20 mouse cellular contexts compared by ENCODE assay signal in genomic region chr5:66814674-66815073, GRCm38 (mm10).
DNase-seq lines count a peak whose midpoint lies in the region; ATAC-seq and TF ChIP-seq lines count a peak whose summit lies in the region.
"Had no signal": no experiment of that assay in that cellular context is flagged by ENCODE, and none has a peak within 500 bp of the region (broad histone marks: within the 10 kb centered on the region; RNA-seq: fewer than 3 reads in every experiment).

No protein-coding gene starts in this region.

- 62% methylated on average over 3 of the region's 3 CpGs for WGBS in forebrain, embryonic 12.5 days
- WGBS in forebrain, embryonic 10.5 days = 89% methylated on average over 3 of the region's 3 CpGs
- 40% methylated on average over 3 of the region's 3 CpGs for WGBS in forebrain, embryonic 14.5 days
- 41% methylated on average over 3 of the region's 3 CpGs for WGBS in forebrain, postnatal 0 days

- H3K9ac ChIP-seq in forebrain, embryonic 12.5 days = no peak overlapping the region
- H3K9ac ChIP-seq in forebrain, embryonic 14.5 days (ENCODE audit: low read length) = no peak overlapping the region
- no peak overlapping the region for H3K9ac ChIP-seq in forebrain, postnatal 0 days
- H3K9ac ChIP-seq: embryonic facial prominence, embryonic 12.5 days; forebrain, embryonic 15.5 days had no signal

- H3K27ac ChIP-seq in forebrain, embryonic 12.5 days = peak overlapping the region; percentile 25; the same call in 1 of the 2 replicates
- no peak overlapping the region for H3K27ac ChIP-seq in forebrain, embryonic 10.5 days
- no peak overlapping the region; the same call in 1 of the 2 replicates for H3K27ac ChIP-seq in forebrain, embryonic 14.5 days (ENCODE audit: low read depth, low read length)
- no peak overlapping the region for H3K27ac ChIP-seq in forebrain, postnatal 0 days (ENCODE audit: low read depth, low read length)
- H3K27ac ChIP-seq: embryonic facial prominence, embryonic 10.5 days; embryonic facial prominence, embryonic 12.5 days; forebrain, embryonic 15.5 days had no signal

- H3K9me3 ChIP-seq in forebrain, embryonic 12.5 days = no peaks in the 10 kb centered on the region
- no peaks in the 10 kb centered on the region for H3K9me3 ChIP-seq in forebrain, embryonic 10.5 days
- H3K9me3 ChIP-seq in forebrain, embryonic 14.5 days (replicated peaks; ENCODE audit: control insufficient read depth, low read length) = no peaks in the 10 kb centered on the region
- no peaks in the 10 kb centered on the region for H3K9me3 ChIP-seq in forebrain, postnatal 0 days (ENCODE audit: low read length)
- H3K9me3 ChIP-seq: embryonic facial prominence, embryonic 10.5 days; embryonic facial prominence, embryonic 12.5 days; forebrain, embryonic 15.5 days had no signal

- no peak for DNase-seq in forebrain, embryonic 10.5 days (ENCODE audit: extremely low spot score, low spot score)
- DNase-seq in forebrain, embryonic 14.5 days (ENCODE audit: low spot score) = peak; percentile 69
- DNase-seq in forebrain, postnatal 0 days = no peak
- no peak for DNase-seq in thymus, postnatal 25 days
- DNase-seq: adrenal gland, adult 2 months; adrenal gland, postnatal 10 days; adrenal gland, postnatal 25 days; B cell, adult 2 months; cerebellum, adult 11-12 months; cerebellum, adult 2 months; cerebellum, adult 9-10 months; cerebellum, postnatal 10 days; cerebellum, postnatal 25 days had no signal

- no peak for TF ChIP-seq CTCF in forebrain, postnatal 0 days (IDR thresholded peaks at IDR 0.05; ENCODE audit: low read depth)

- no peaks in the 10 kb centered on the region for H3K27me3 ChIP-seq in forebrain, embryonic 12.5 days
- no peaks in the 10 kb centered on the region for H3K27me3 ChIP-seq in forebrain, embryonic 10.5 days (ENCODE audit: poor library complexity, severe bottlenecking)
- H3K27me3 ChIP-seq in forebrain, embryonic 14.5 days (replicated peaks; ENCODE audit: control insufficient read depth, insufficient read depth, low read length) = no peaks in the 10 kb centered on the region
- H3K27me3 ChIP-seq in forebrain, postnatal 0 days (ENCODE audit: insufficient read depth, low read length) = no peaks in the 10 kb centered on the region
- H3K27me3 ChIP-seq: CH12.LX; embryonic facial prominence, embryonic 12.5 days; forebrain, embryonic 15.5 days had no signal

- ATAC-seq in forebrain, embryonic 12.5 days (ENCODE audit: low FRiP score) = peak; percentile 55; the same call in 1 of the 2 replicates
- ATAC-seq in forebrain, embryonic 14.5 days = peak; percentile 43; the same call in 1 of the 2 replicates
- ATAC-seq in forebrain, postnatal 0 days = no peak
- ATAC-seq: CD4-positive, CD25-positive, alpha-beta regulatory T cell, adult 4 months; forebrain, embryonic 15.5 days had no signal

- H3K36me3 ChIP-seq in forebrain, embryonic 12.5 days (replicated peaks) = no peaks in the 10 kb centered on the region
- H3K36me3 ChIP-seq in forebrain, embryonic 10.5 days (replicated peaks) = no peaks in the 10 kb centered on the region
- no peaks in the 10 kb centered on the region for H3K36me3 ChIP-seq in forebrain, embryonic 14.5 days (ENCODE audit: control insufficient read depth, insufficient read depth, low read length)
- H3K36me3 ChIP-seq in forebrain, postnatal 0 days (ENCODE audit: insufficient read depth) = no peaks in the 10 kb centered on the region
- H3K36me3 ChIP-seq: embryonic facial prominence, embryonic 10.5 days; embryonic facial prominence, embryonic 12.5 days; forebrain, embryonic 15.5 days; G1E had no signal

- H3K4me3 ChIP-seq in forebrain, embryonic 12.5 days (replicated peaks) = no peak overlapping the region
- H3K4me3 ChIP-seq in forebrain, embryonic 10.5 days = no peak overlapping the region
- no peak overlapping the region for H3K4me3 ChIP-seq in forebrain, embryonic 14.5 days (ENCODE audit: low read depth, low read length)
- no peak overlapping the region for H3K4me3 ChIP-seq in forebrain, postnatal 0 days (ENCODE audit: low read depth, low read length)
- H3K4me3 ChIP-seq: embryonic facial prominence, embryonic 10.5 days; embryonic facial prominence, embryonic 12.5 days; forebrain, embryonic 15.5 days had no signal

- H3K4me1 ChIP-seq in forebrain, embryonic 12.5 days = peaks cover 12% of the 10 kb centered on the region
- H3K4me1 ChIP-seq in forebrain, embryonic 10.5 days = peaks cover 18% of the 10 kb centered on the region
- peaks cover 18% of the 10 kb centered on the region for H3K4me1 ChIP-seq in forebrain, embryonic 14.5 days (ENCODE audit: control insufficient read depth, insufficient read depth, low read length)
- H3K4me1 ChIP-seq in forebrain, postnatal 0 days (ENCODE audit: insufficient read depth) = peaks cover 6% of the 10 kb centered on the region; the same call in 1 of the 2 replicates

- H3K4me2 ChIP-seq in forebrain, embryonic 12.5 days = no peak overlapping the region
- H3K4me2 ChIP-seq in forebrain, embryonic 14.5 days (ENCODE audit: low read length) = no peak overlapping the region
- no peak overlapping the region for H3K4me2 ChIP-seq in forebrain, postnatal 0 days (ENCODE audit: low read depth)
- H3K4me2 ChIP-seq: embryonic facial prominence, embryonic 12.5 days; forebrain, embryonic 15.5 days had no signal
